Mouse (Mus musculus) gastrocnemius, postnatal 36 days (tissue): ENCODE data around the gene Krt87. TPM values are rescaled to one million over a fixed set of nuclear protein-coding genes. Genes with fewer than 3 reads are reported as not detected.

Experiments
- total RNA-seq, 2 experiments: library from RNA; stranded (reverse); gene quantifications; 2 replicates each; pipeline ENCODE4 v1.2.3; 2021

The Krt87 gene
- total RNA-seq, 2 experiments from 2014 or later, result not detected

Other genes with a start within 250 kb of the Krt87 start
- 1 to 10 TPM; 5.7 to 6.3 TPM for gene Grasp, start 214.6 kb downstream of the Krt87 start, total RNA-seq
- 100 to 1,000 TPM; 152 to 202 TPM for gene Nr4a1, start 184.5 kb downstream of the Krt87 start, total RNA-seq
- 10 to 100 TPM; 30.6 to 32.6 TPM for gene Atg101, start 154.5 kb downstream of the Krt87 start, total RNA-seq
- gene 6030408B16Rik, start 145.6 kb downstream of the Krt87 start, total RNA-seq, result under 1 TPM; 0.23 to 0.44 TPM
- 1 to 10 TPM; 1.9 to 2.5 TPM for gene Krt80, start 68.6 kb downstream of the Krt87 start, total RNA-seq
- gene Krt7, start 27.8 kb downstream of the Krt87 start, total RNA-seq, result under 1 TPM in 1 of 2 experiments, not detected in 1; 0.15 TPM
- not detected for gene Krt88, start 8.9 kb upstream of the Krt87 start, total RNA-seq
- gene Krt81, start 24.9 kb upstream of the Krt87 start, total RNA-seq, result not detected
- gene Krt86, start 34.7 kb upstream of the Krt87 start, total RNA-seq, result not detected
- not detected for gene Krt83, start 52.7 kb upstream of the Krt87 start, total RNA-seq
- not detected for gene Gm49425, start 78.5 kb upstream of the Krt87 start, total RNA-seq
- not detected for gene Krt84, start 94.0 kb upstream of the Krt87 start, total RNA-seq
- gene Krt82, start 111.9 kb upstream of the Krt87 start, total RNA-seq, result not detected
- gene Krt90, start 124.1 kb upstream of the Krt87 start, total RNA-seq, result not detected
- not detected for gene Krt75, start 135.1 kb upstream of the Krt87 start, total RNA-seq
- not detected for gene Gm5414, start 189.4 kb upstream of the Krt87 start, total RNA-seq
- gene Gm5478, start 208.6 kb upstream of the Krt87 start, total RNA-seq, result not detected
- not detected for gene Krt6b, start 241.5 kb upstream of the Krt87 start, total RNA-seq